Mouse (Mus musculus) heart, embryonic 14.5 days (tissue): ENCODE results near the gene Slc17a1. TPM values are rescaled to one million over a fixed set of nuclear protein-coding genes. Genes with fewer than 3 reads are reported as not detected.

Experiments
- ATAC-seq: fragments of 200-750 bp; cut with Nextera tagmentation; 2 replicates; pipeline ENCODE4 v1.8.0; 2017; ENCODE audit warnings: low read depth, moderate TSS enrichment; ENCODE audit not compliant: insufficient number of reproducible peaks, insufficient read depth, low FRiP score
- H3K27ac ChIP-seq, 2 experiments: fragments of 200-500 bp in 1 of 2; fragments of 300-500 bp in 1 of 2; sonication (generic) in 1 of 2; replicated peaks in 1 of 2; 2 replicates each; pipeline ENCODE4 v1.5.1; 2012 to 2014; ENCODE audit warnings: low read depth in 2 of 2, low read length in 2 of 2, control low read depth in 1 of 2, mild to moderate bottlenecking in 1 of 2, mixed read lengths in 1 of 2; ENCODE audit not compliant: control insufficient read depth in 1 of 2, insufficient read depth in 1 of 2
- H3K27me3 ChIP-seq: fragments of 300-500 bp; sonication (generic); 2 replicates; pipeline ENCODE4 v1.6.1; 2014; ENCODE audit warnings: mild to moderate bottlenecking, low read length, control low read depth; ENCODE audit not compliant: control insufficient read depth, insufficient read depth
- H3K36me3 ChIP-seq: fragments of 300-500 bp; sonication (generic); 2 replicates; pipeline ENCODE4 v1.6.1; 2014; ENCODE audit warnings: mild to moderate bottlenecking, control low read depth, low read length, mixed read lengths; ENCODE audit not compliant: control insufficient read depth, insufficient read depth
- H3K4me1 ChIP-seq, 2 experiments: fragments of 200-500 bp in 1 of 2; fragments of 300-500 bp in 1 of 2; sonication (generic) in 1 of 2; 2 replicates each; pipeline ENCODE4 v1.6.1; 2012 to 2014; ENCODE audit warnings: low read length in 2 of 2, control low read depth in 1 of 2, mixed read lengths in 1 of 2; ENCODE audit not compliant: control insufficient read depth in 2 of 2, insufficient read depth in 2 of 2
- H3K4me2 ChIP-seq: fragments of 300-500 bp; sonication (generic); 2 replicates; pipeline ENCODE4 v1.6.1; 2014; ENCODE audit warnings: mild to moderate bottlenecking, low read length
- H3K4me3 ChIP-seq, 2 experiments: fragments of 200-500 bp in 1 of 2; fragments of 300-500 bp in 1 of 2; sonication (generic) in 1 of 2; 2 replicates each; pipeline ENCODE4 v1.5.1; 2012 to 2014; ENCODE audit warnings: low read length in 2 of 2, mild to moderate bottlenecking in 2 of 2, control low read depth in 1 of 2, low read depth in 1 of 2, moderate library complexity in 1 of 2; ENCODE audit not compliant: control insufficient read depth in 1 of 2, insufficient read depth in 1 of 2
- H3K9ac ChIP-seq: fragments of 300-500 bp; sonication (generic); 2 replicates; pipeline ENCODE4 v1.6.1; 2014; ENCODE audit warnings: mild to moderate bottlenecking, low read length
- H3K9me3 ChIP-seq: fragments of 300-500 bp; sonication (generic); 2 replicates; pipeline ENCODE4 v1.6.1; 2016; ENCODE audit warnings: low read length, control low read depth; ENCODE audit not compliant: control insufficient read depth
- WGBS: fragments of 180-500 bp; shearing (Covaris S2); extraction: QIAGEN DNeasy Blood & Tissue Kit; methylation state at CpG from one replicate; pipeline ENCODE4 v1.1.7; 2014; 5-methylcytosine and 5-hydroxymethylcytosine counted together
- polyA plus RNA-seq: library from polyadenylated mRNA; unstranded; fragments of >200 nt; fragmentation: Nextera tagmentation; extraction: Ambion mirVana; gene quantifications from 2 replicates; pipeline ENCODE4 v1.2.1, GENCODE M21; 2014

Slc17a1 gene
- polyA plus RNA-seq, 1 experiment from 2014 or later, result not detected

DNA sequence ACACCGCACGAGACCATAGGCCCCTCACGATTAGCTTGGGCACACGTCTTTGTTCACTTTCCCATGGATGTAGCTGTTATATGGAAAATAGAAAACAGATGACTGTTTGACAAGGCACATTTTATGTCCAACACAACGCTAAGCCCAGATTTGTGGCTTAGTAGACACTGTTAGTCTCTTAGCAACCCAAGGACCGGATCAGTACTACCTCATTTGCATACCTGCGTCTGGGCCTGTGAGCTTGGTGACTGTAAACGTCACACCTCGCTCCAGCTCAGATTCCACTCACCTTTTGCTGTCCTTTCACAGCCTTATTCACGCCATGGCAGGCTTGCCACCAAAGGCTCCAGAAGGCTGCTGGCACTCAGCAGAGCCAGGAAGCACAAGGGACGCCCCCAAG lies 63.4 kb downstream of the Slc17a1 start:
- WGBS, result 72% methylated on average over 11 of the region's 11 CpGs
- Histone ChIP-seq H3K4me1 (peaks cover 0 to 4% of the 10 kb centered on the region in 2 experiments; a peak in 1 of 4 replicates), H3K4me3 (no peak overlapping the region), H3K27me3 (no peaks in the 10 kb centered on the region), H3K9me3 (no peaks in the 10 kb centered on the region), H3K27ac (no peak overlapping the region), H3K36me3 (no peaks in the 10 kb centered on the region), H3K9ac (no peak overlapping the region), H3K4me2 (no peak overlapping the region)
- no peak for ATAC-seq

DNA sequence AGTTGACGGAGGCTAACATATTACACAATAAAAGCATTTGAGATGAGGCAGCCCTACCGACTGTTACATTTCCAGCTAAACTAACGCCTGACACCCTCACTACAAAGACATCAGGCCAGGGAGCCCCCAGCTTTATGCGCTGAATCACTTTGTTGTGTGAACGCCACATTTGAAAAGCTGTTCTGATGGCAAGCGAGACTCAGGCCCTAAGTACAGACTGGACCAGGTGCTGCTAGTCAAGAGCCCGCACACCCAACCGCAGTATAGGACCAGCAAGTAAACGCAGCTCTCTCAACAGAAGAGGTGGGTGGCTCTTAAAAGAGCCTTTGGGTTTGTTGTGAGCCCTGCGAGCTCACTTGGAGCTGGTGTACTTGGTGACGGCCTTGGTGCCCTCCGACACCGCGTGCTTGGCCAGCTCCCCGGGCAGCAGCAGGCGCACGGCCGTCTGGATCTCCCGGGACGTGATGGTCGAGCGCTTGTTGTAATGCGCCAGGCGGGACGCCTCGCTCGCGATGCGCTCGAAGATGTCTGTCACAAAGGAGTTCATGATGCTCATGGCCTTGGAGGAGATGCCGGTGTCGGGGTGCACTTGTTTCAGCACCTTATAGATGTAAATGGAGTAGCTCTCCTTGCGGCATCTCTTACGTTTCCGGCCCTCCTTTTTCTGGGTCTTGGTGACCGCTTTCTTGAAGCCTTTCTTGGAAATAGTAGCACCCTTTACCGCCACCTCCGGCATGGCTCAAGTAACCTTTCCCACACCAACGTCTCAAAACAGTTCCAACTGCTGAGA lies 66.1 kb downstream of the Slc17a1 start, which contains the start of gene Hist1h2ba:
Gene Hist1h2ba, minus strand, starts transcription at position 736 of the 790 bp plus-strand sequence.
- Histone ChIP-seq H3K4me1 (no peaks in the 10 kb centered on the region), H3K27ac (no peak within 1 kb of the TSS), H3K4me2 (no peak within 1 kb of the TSS), H3K36me3 (no peaks in the 10 kb centered on the region), H3K27me3 (no peaks in the 10 kb centered on the region), H3K9ac (no peak within 1 kb of the TSS), H3K4me3 (no peak within 1 kb of the TSS), H3K9me3 (no peaks in the 10 kb centered on the region)
- no peak for ATAC-seq
- 87% methylated on average over 34 of the region's 39 CpGs for WGBS

DNA sequence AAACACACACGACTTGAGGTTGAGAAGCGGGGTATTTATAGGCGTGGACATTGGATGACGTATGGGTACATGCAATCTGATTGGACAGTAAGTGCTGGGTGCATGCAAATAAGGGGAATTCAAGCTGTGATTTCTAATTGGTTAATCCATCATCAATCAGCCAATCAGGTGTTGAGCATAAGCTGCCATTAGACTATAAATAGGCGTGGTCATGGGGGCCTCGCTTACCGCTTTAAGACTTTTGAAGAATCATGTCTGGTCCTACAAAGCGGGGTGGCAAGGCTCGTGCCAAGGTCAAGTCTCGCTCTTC lies 66.6 kb downstream of the Slc17a1 start, which contains the start of gene Hist1h2aa:
Gene Hist1h2aa, plus strand, starts transcription at position 252 of the 310 bp plus-strand sequence.
- H3K4me2 ChIP-seq, result no peak within 1 kb of the TSS
- no peak for ATAC-seq
- 87% methylated on average over 10 of the region's 10 CpGs for WGBS

DNA sequence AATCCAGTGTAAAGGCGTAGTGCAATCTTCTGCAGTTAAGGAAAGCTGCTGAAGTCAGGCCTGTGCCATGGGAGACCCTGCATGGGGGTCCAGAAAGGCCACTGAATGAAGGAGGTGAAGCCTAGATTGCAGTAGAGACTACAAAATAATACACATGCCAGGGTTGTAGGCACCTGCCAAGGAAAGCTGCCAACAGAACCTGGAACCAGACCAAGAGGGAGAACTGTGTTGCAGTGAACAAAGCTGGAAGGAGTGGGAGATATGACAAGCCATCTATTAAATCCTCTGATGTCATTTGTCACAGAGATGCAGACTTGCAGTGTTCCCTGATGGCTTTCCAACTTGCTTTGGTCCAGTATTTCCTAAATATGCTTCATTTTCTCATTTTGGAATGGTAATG lies 71.1 kb downstream of the Slc17a1 start:
- H3K4me1 ChIP-seq, result no peaks in the 10 kb centered on the region
- no peaks in the 10 kb centered on the region for H3K27me3 ChIP-seq
- H3K9me3 ChIP-seq, result no peaks in the 10 kb centered on the region
- H3K4me2 ChIP-seq, result no peak overlapping the region
- H3K4me3 ChIP-seq, result no peak overlapping the region
- H3K9ac ChIP-seq, result no peak overlapping the region
- ATAC-seq, result no peak
- WGBS, result 90% methylated on average over 1 of the region's 1 CpGs
- H3K36me3 ChIP-seq, result no peaks in the 10 kb centered on the region
- no peak overlapping the region for H3K27ac ChIP-seq

More for the DNA sequence above, 66.6 kb downstream of the Slc17a1 start, which contains the start of gene Hist1h2aa:
- H3K4me1 ChIP-seq, result no peaks in the 10 kb centered on the region
- no peaks in the 10 kb centered on the region for H3K27me3 ChIP-seq
- H3K36me3 ChIP-seq, result no peaks in the 10 kb centered on the region
- no peak within 1 kb of the TSS for H3K9ac ChIP-seq
- no peaks in the 10 kb centered on the region for H3K9me3 ChIP-seq
- no peak within 1 kb of the TSS for H3K27ac ChIP-seq
- no peak within 1 kb of the TSS for H3K4me3 ChIP-seq

DNA sequence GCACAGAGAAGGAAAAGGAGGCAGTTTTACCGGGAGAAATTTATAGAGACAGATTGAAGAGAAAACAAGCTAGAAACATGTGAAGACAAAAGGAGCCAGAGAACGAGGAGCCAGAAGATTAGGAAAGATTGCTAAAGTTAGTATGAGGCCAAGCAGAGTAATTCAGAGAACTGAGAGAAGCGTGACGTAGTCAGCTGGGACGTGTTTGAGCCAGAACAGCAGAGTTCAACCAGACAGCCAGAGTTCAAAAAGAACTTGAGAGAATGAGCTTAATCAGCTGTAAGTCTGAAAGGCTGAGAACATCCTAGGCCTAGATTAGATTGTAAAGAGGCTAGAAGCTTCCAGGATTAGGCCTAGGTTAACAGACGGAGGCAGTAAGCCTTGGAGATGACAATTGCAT lies 72.7 kb downstream of the Slc17a1 start:
- H3K4me1 ChIP-seq, result no peaks in the 10 kb centered on the region
- 35% methylated on average over 6 of the region's 6 CpGs for WGBS
- no peak for ATAC-seq
- no peaks in the 10 kb centered on the region for H3K36me3 ChIP-seq
- H3K27me3 ChIP-seq, result no peaks in the 10 kb centered on the region
- no peak overlapping the region for H3K4me3 ChIP-seq
- H3K9ac ChIP-seq, result no peak overlapping the region
- H3K27ac ChIP-seq, result no peak overlapping the region
- H3K9me3 ChIP-seq, result no peaks in the 10 kb centered on the region
- no peak overlapping the region for H3K4me2 ChIP-seq

DNA sequence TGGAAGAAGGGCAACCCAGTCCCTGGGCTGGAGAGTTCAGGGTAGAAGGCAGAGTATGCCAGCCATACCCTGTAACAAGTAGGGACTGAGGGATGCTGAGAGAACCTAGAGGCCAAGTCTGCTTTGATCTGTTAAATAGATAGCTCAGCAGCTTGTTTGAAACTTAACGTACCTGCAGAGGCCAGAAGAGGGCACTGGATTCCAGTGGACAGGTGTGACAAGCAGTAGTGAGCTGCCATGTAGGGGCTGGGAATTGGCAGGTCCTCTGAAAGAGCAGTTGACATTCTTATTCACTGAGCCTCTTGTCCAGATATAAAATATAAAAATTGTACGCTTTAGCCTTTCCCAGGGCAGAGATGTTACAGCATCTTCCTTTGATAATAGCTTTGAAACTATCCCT lies 75.3 kb downstream of the Slc17a1 start:
- Histone ChIP-seq H3K4me2 (no peak overlapping the region), H3K36me3 (no peaks in the 10 kb centered on the region), H3K9me3 (no peaks in the 10 kb centered on the region), H3K4me3 (no peak overlapping the region), H3K27ac (no peak overlapping the region), H3K27me3 (no peaks in the 10 kb centered on the region), H3K4me1 (no peaks in the 10 kb centered on the region; a peak in 1 of 4 replicates), H3K9ac (no peak overlapping the region)
- ATAC-seq, result no peak
- 56% methylated on average over 2 of the region's 2 CpGs for WGBS
